12 mouse cellular contexts compared by ENCODE assay signal in the genomic region with DNA sequence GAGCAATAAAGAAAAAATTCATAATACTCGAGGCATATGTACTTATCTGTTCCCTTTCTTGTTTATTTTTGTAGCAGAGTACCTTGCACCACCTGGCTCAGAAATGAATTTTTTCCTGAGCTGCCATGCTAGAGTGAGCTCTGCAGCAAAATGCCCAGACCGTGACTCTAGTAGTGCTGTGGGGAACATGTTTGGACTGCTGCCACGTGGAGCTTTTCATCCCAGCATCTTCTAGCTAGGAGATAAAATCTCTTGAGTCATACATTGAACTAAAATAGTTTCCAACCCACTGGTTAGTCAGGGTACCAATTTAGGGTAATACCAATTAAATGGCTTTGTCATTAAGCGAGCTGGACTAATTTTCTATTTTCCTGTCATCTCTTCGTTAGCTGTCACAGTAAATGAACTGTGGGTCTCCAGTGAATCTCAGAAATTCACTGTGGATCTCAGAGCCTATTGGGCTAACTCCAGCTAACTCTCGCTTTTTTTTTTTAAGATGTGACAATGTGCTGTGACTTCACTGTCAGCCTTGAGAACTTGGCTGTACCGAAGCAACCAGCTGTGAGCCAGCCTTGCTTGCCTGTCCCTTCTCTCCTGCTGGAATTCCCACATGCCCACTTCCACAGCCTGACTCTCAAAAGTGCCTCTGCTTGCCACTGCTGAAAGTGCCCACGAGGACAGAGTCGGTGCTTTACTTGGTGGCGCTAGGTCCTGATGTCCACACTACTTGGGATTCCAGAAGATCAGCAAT. TPM values are rescaled to one million over a fixed set of nuclear protein-coding genes. Genes with fewer than 3 reads are reported as not detected.
A peak's percentile ranks its signal among the peaks of the same experiment; 100 is the strongest.
DNase-seq lines count a peak whose midpoint lies in the region; TF ChIP-seq lines count a peak whose summit lies in the region.
"Had no signal": no experiment of that assay in that cellular context is flagged by ENCODE, and none has a peak within 500 bp of the region (broad histone marks: within the 10 kb centered on the region; RNA-seq: fewer than 3 reads in every experiment).

No protein-coding gene starts in this region.

- intact Hi-C loops in gastrocnemius, postnatal 36 days (cut with DNase I) = no loop called here

- TF ChIP-seq CTCF in C2C12 (IDR thresholded peaks at IDR 0.05; ENCODE audit: control insufficient read depth, insufficient read depth, insufficient read length) = no peak

- DNase-seq in kidney, postnatal 14 days = peak; percentile 48
- no peak for DNase-seq in kidney, adult 18-20 months
- peak; percentile 87 for DNase-seq in NIH3T3 (ENCODE audit: low read depth)
- DNase-seq in right cerebral cortex, postnatal 14 days = peak; percentile 55
- DNase-seq in heart, adult 8-10 months (ENCODE audit: low spot score) = no peak
- DNase-seq in gastrocnemius, postnatal 36 days = no peak
- DNase-seq: cerebellum, adult 8-10 months; lung, postnatal 14 days had no signal

- peaks cover 12% of the 10 kb centered on the region for H3K79me3 ChIP-seq in C2C12 (ENCODE audit: low read depth)

- peaks cover 17% of the 10 kb centered on the region for H3K79me2 ChIP-seq in C2C12 (ENCODE audit: control insufficient read depth, insufficient read depth)

- H3K36me3 ChIP-seq in C2C12 (ENCODE audit: control insufficient read depth, insufficient read depth) = no peaks in the 10 kb centered on the region
- H3K36me3 ChIP-seq: heart, embryonic 15.5 days; intestine, embryonic 15.5 days had no signal

- no peak overlapping the region for H3K4me3 ChIP-seq in C2C12 (ENCODE audit: insufficient read depth, poor library complexity, severe bottlenecking)
- H3K4me3 ChIP-seq: heart, embryonic 15.5 days; intestine, embryonic 15.5 days had no signal

- no peaks in the 10 kb centered on the region for H3K27me3 ChIP-seq in C2C12 (ENCODE audit: control insufficient read depth, insufficient read depth, insufficient read length)
- H3K27me3 ChIP-seq: heart, embryonic 15.5 days; intestine, embryonic 15.5 days had no signal

- no peak overlapping the region for H3ac ChIP-seq in C2C12 (ENCODE audit: control insufficient read depth, insufficient read length, low read depth)

TF ChIP-seq in C2C12, 6 proteins besides CTCF, POLR2A, EP300 and RAD21:
- TF ChIP-seq MAX (IDR thresholded peaks at IDR 0.05) (no peak), FOSL1 (IDR thresholded peaks at IDR 0.05; ENCODE audit: insufficient read depth, low read length, poor library complexity, severe bottlenecking) (no peak), MYOG (IDR thresholded peaks at IDR 0.05; ENCODE audit: control insufficient read depth, extremely low read depth, insufficient read length) (no peak), USF1 (IDR thresholded peaks at IDR 0.05; ENCODE audit: low read depth) (peak; percentile 45), MYOD1 (IDR thresholded peaks at IDR 0.05; ENCODE audit: control insufficient read depth, insufficient read length, low read depth) (no peak), CEBPB (IDR thresholded peaks at IDR 0.05; ENCODE audit: low read depth) (no peak)

RNA-seq across cellular contexts. Expression of gene Smap2, which starts 3.2 kb away (rescaled TPM):
- 34.3 TPM for polyA plus RNA-seq in C2C12 (2012; fragmentation: generic; extraction: Trizol)
- total RNA-seq in heart, adult 8-10 months (2022) = 10 to 100 TPM; 39.1 to 57.5 (median 49.1) TPM
- total RNA-seq in gastrocnemius, postnatal 36 days (2021) = 10 to 100 TPM; 13.7 to 14.4 TPM

RNA-seq across cellular contexts. Expression of gene Col9a2, which starts 19.0 kb away (rescaled TPM):
- polyA plus RNA-seq in C2C12 (2012; fragmentation: generic; extraction: Trizol) = not detected
- not detected for total RNA-seq in heart, adult 8-10 months (2022)
- total RNA-seq in gastrocnemius, postnatal 36 days (2021) = under 1 TPM; 0.23 to 0.54 TPM
- total RNA-seq: granulocyte monocyte progenitor cell, adult 5-6 weeks had no signal

Comparison
In these comparisons a context has a peak if more than half of its experiments do, and no peak if none do; other contexts are left out.
1. DNase-seq: peak in kidney, postnatal 14 days (single experiment), NIH3T3 (single experiment) and right cerebral cortex, postnatal 14 days (single experiment); none in kidney, adult 18-20 months (single experiment), heart, adult 8-10 months (single experiment) and gastrocnemius, postnatal 36 days (0 of 2).